In the genomic region with DNA sequence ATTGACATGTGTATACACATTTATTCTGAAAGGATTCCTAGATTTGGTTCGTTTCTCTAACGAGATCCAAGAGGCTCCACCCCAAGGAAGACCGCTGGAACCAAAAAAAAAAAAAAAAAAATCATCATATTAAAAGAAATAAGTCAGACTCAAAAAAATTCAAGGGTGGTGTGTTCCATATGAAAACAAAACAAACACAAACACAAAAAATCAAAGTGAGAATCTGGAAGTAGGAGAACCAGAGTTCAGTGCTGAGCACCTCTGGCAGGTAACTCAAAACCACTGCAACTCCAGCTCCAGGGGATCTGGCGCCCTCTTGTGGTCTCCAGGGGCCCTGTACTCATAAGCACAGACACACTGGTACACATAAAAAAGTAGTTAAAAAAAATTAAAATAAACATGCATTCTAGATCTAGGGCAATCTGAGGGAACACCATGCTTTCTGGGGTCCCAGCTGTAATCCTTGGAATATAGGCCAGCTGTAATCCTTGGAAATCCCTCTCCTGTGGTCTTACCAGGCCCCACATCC, we compare ENCODE assay signal across 18 mouse cellular contexts. TPM values are rescaled to one million over a fixed set of nuclear protein-coding genes. Genes with fewer than 3 reads are reported as not detected.
DNase-seq lines count a peak whose midpoint lies in the region; ATAC-seq and TF ChIP-seq lines count a peak whose summit lies in the region.
"Had no signal": no experiment of that assay in that cellular context is flagged by ENCODE, and none has a peak within 500 bp of the region (broad histone marks: within the 10 kb centered on the region; RNA-seq: fewer than 3 reads in every experiment).

No protein-coding gene starts in this region.

- no peak for DNase-seq in midbrain, postnatal 0 days (ENCODE audit: low spot score)
- no peak for DNase-seq in midbrain, embryonic 14.5 days
- peak; percentile 61 for DNase-seq in R1 (ENCODE audit: low read depth, low spot score)
- DNase-seq in stomach, postnatal 0 days (ENCODE audit: low spot score), result no peak
- DNase-seq: cerebellum, postnatal 36 days; gastrocnemius, postnatal 10 days; kidney, adult 9 months; left cerebral cortex, postnatal 4 days had no signal

- no peak overlapping the region for H3K27ac ChIP-seq in intestine, postnatal 0 days (ENCODE audit: low read depth, low read length)
- no peak overlapping the region for H3K27ac ChIP-seq in intestine, embryonic 15.5 days
- no peak overlapping the region for H3K27ac ChIP-seq in midbrain, postnatal 0 days (ENCODE audit: low read depth, low read length)
- H3K27ac ChIP-seq in midbrain, embryonic 14.5 days (replicated peaks; ENCODE audit: low read depth, low read length), result no peak overlapping the region
- 0 out of 2 replicates have a peak overlapping the region, but pooled peaks have one; percentile 18 for H3K27ac ChIP-seq in stomach, postnatal 0 days (replicated peaks)
- H3K27ac ChIP-seq in neural tube, embryonic 15.5 days (replicated peaks), result no peak overlapping the region
- H3K27ac ChIP-seq: embryonic facial prominence, embryonic 15.5 days; forebrain, embryonic 13.5 days; heart, embryonic 13.5 days; hindbrain, embryonic 10.5 days; lung, embryonic 15.5 days had no signal

- peak; percentile 36 for TF ChIP-seq CTCF in intestine, postnatal 0 days (IDR thresholded peaks at IDR 0.05; ENCODE audit: low read depth)
- peak; percentile 37; the same call in 1 of the 2 replicates for TF ChIP-seq CTCF in midbrain, postnatal 0 days (IDR thresholded peaks at IDR 0.05)
- peak; percentile 41 for TF ChIP-seq CTCF in stomach, postnatal 0 days (IDR thresholded peaks at IDR 0.05; ENCODE audit: low read depth)

- peaks cover 4% of the 10 kb centered on the region; the same call in 1 of the 2 replicates for H3K4me1 ChIP-seq in intestine, postnatal 0 days (replicated peaks; ENCODE audit: control insufficient read depth, insufficient read depth, low read length)
- peaks cover 20% of the 10 kb centered on the region for H3K4me1 ChIP-seq in intestine, embryonic 15.5 days (replicated peaks)
- peaks cover 7% of the 10 kb centered on the region; the same call in 1 of the 2 replicates for H3K4me1 ChIP-seq in midbrain, postnatal 0 days (ENCODE audit: insufficient read depth, low read length)
- H3K4me1 ChIP-seq in midbrain, embryonic 14.5 days (ENCODE audit: control insufficient read depth, insufficient read depth, low read length), result no peaks in the 10 kb centered on the region
- H3K4me1 ChIP-seq in stomach, postnatal 0 days (replicated peaks; ENCODE audit: control insufficient read depth, insufficient read depth), result no peaks in the 10 kb centered on the region; the same call in 1 of the 2 replicates
- peaks cover 33% of the 10 kb centered on the region for H3K4me1 ChIP-seq in neural tube, embryonic 15.5 days

- WGBS in intestine, postnatal 0 days, result 89% methylated on average over 4 of the region's 4 CpGs
- 89% methylated on average over 4 of the region's 4 CpGs for WGBS in intestine, embryonic 15.5 days
- 90% methylated on average over 4 of the region's 4 CpGs for WGBS in midbrain, postnatal 0 days
- WGBS in midbrain, embryonic 14.5 days, result 90% methylated on average over 4 of the region's 4 CpGs
- WGBS in stomach, postnatal 0 days, result 91% methylated on average over 4 of the region's 4 CpGs
- WGBS in neural tube, embryonic 15.5 days, result 90% methylated on average over 4 of the region's 4 CpGs

- no peak overlapping the region for H3K4me3 ChIP-seq in intestine, postnatal 0 days (ENCODE audit: low read depth, low read length)
- H3K4me3 ChIP-seq in intestine, embryonic 15.5 days (replicated peaks), result no peak overlapping the region
- no peak overlapping the region for H3K4me3 ChIP-seq in midbrain, postnatal 0 days (ENCODE audit: low read depth, low read length)
- no peak overlapping the region for H3K4me3 ChIP-seq in midbrain, embryonic 14.5 days (replicated peaks; ENCODE audit: low read depth, low read length)
- no peak overlapping the region for H3K4me3 ChIP-seq in stomach, postnatal 0 days (ENCODE audit: low read depth, low read length)
- no peak overlapping the region for H3K4me3 ChIP-seq in neural tube, embryonic 15.5 days (replicated peaks)
- H3K4me3 ChIP-seq: embryonic facial prominence, embryonic 15.5 days; forebrain, embryonic 13.5 days; heart, embryonic 13.5 days; hindbrain, embryonic 10.5 days; lung, embryonic 15.5 days had no signal

- H3K9ac ChIP-seq in intestine, postnatal 0 days (ENCODE audit: low read depth, low read length), result no peak overlapping the region
- H3K9ac ChIP-seq in intestine, embryonic 15.5 days, result no peak overlapping the region
- H3K9ac ChIP-seq in midbrain, postnatal 0 days (replicated peaks; ENCODE audit: low read length, poor library complexity, severe bottlenecking), result no peak overlapping the region
- H3K9ac ChIP-seq in midbrain, embryonic 14.5 days (replicated peaks; ENCODE audit: low read length), result no peak overlapping the region
- no peak overlapping the region for H3K9ac ChIP-seq in stomach, postnatal 0 days (ENCODE audit: low read length)
- H3K9ac ChIP-seq in neural tube, embryonic 15.5 days (replicated peaks), result no peak overlapping the region
- H3K9ac ChIP-seq: embryonic facial prominence, embryonic 15.5 days; forebrain, embryonic 13.5 days; heart, embryonic 13.5 days; lung, embryonic 15.5 days had no signal

- no peak overlapping the region for H3K4me2 ChIP-seq in intestine, postnatal 0 days (replicated peaks; ENCODE audit: low read depth)
- no peak overlapping the region for H3K4me2 ChIP-seq in intestine, embryonic 15.5 days (replicated peaks)
- H3K4me2 ChIP-seq in midbrain, postnatal 0 days (ENCODE audit: low read depth, low read length, poor library complexity, severe bottlenecking), result no peak overlapping the region
- no peak overlapping the region for H3K4me2 ChIP-seq in midbrain, embryonic 14.5 days (ENCODE audit: low read length)
- no peak overlapping the region for H3K4me2 ChIP-seq in stomach, postnatal 0 days (replicated peaks; ENCODE audit: low read depth)
- no peak overlapping the region for H3K4me2 ChIP-seq in neural tube, embryonic 15.5 days
- H3K4me2 ChIP-seq: embryonic facial prominence, embryonic 15.5 days; forebrain, embryonic 13.5 days; heart, embryonic 13.5 days; lung, embryonic 15.5 days; midbrain, embryonic 11.5 days had no signal

- no peak for TF ChIP-seq EP300 in stomach, postnatal 0 days (optimal IDR thresholded peaks at IDR 0.05)

- no peaks in the 10 kb centered on the region for H3K9me3 ChIP-seq in intestine, postnatal 0 days (ENCODE audit: control insufficient read depth)
- no peaks in the 10 kb centered on the region for H3K9me3 ChIP-seq in intestine, embryonic 15.5 days
- H3K9me3 ChIP-seq in midbrain, postnatal 0 days (ENCODE audit: low read length), result no peaks in the 10 kb centered on the region
- no peaks in the 10 kb centered on the region for H3K9me3 ChIP-seq in midbrain, embryonic 14.5 days (ENCODE audit: control insufficient read depth, low read length)
- no peaks in the 10 kb centered on the region for H3K9me3 ChIP-seq in stomach, postnatal 0 days (ENCODE audit: control insufficient read depth, low read length)
- H3K9me3 ChIP-seq in neural tube, embryonic 15.5 days (replicated peaks), result no peaks in the 10 kb centered on the region
- H3K9me3 ChIP-seq: embryonic facial prominence, embryonic 15.5 days; forebrain, embryonic 13.5 days; heart, embryonic 13.5 days; hindbrain, embryonic 10.5 days; lung, embryonic 15.5 days had no signal

- no peak for ATAC-seq in intestine, postnatal 0 days
- no peak for ATAC-seq in intestine, embryonic 15.5 days
- no peak for ATAC-seq in midbrain, postnatal 0 days (ENCODE audit: low FRiP score)
- no peak for ATAC-seq in midbrain, embryonic 14.5 days (ENCODE audit: low FRiP score, low TSS enrichment)
- no peak for ATAC-seq in stomach, postnatal 0 days (ENCODE audit: low FRiP score, low TSS enrichment)
- ATAC-seq in neural tube, embryonic 15.5 days (ENCODE audit: low FRiP score), result no peak
- ATAC-seq: activated CD4-positive, CD25-positive, alpha-beta regulatory T cell, adult 4 months; forebrain, embryonic 13.5 days had no signal

- H3K36me3 ChIP-seq in intestine, postnatal 0 days (ENCODE audit: control insufficient read depth, insufficient read depth), result no peaks in the 10 kb centered on the region
- no peaks in the 10 kb centered on the region for H3K36me3 ChIP-seq in intestine, embryonic 15.5 days
- no peaks in the 10 kb centered on the region for H3K36me3 ChIP-seq in midbrain, postnatal 0 days (ENCODE audit: insufficient read depth, low read length)
- H3K36me3 ChIP-seq in midbrain, embryonic 14.5 days (ENCODE audit: control insufficient read depth, insufficient read depth, low read length), result no peaks in the 10 kb centered on the region
- no peaks in the 10 kb centered on the region for H3K36me3 ChIP-seq in stomach, postnatal 0 days (ENCODE audit: control insufficient read depth, insufficient read depth, low read length)
- no peaks in the 10 kb centered on the region for H3K36me3 ChIP-seq in neural tube, embryonic 15.5 days
- H3K36me3 ChIP-seq: embryonic facial prominence, embryonic 15.5 days; heart, embryonic 13.5 days; hindbrain, embryonic 10.5 days; lung, embryonic 15.5 days had no signal

- no peaks in the 10 kb centered on the region for H3K27me3 ChIP-seq in intestine, postnatal 0 days (replicated peaks; ENCODE audit: control insufficient read depth, insufficient read depth, low read length)
- H3K27me3 ChIP-seq in intestine, embryonic 15.5 days (replicated peaks), result no peaks in the 10 kb centered on the region
- no peaks in the 10 kb centered on the region for H3K27me3 ChIP-seq in midbrain, postnatal 0 days (ENCODE audit: insufficient read depth, low read length)
- no peaks in the 10 kb centered on the region for H3K27me3 ChIP-seq in midbrain, embryonic 14.5 days (ENCODE audit: control insufficient read depth, insufficient read depth, low read length)
- no peaks in the 10 kb centered on the region for H3K27me3 ChIP-seq in stomach, postnatal 0 days (ENCODE audit: control insufficient read depth, insufficient read depth, low read length)
- H3K27me3 ChIP-seq in neural tube, embryonic 15.5 days (replicated peaks), result no peaks in the 10 kb centered on the region
- H3K27me3 ChIP-seq: embryonic facial prominence, embryonic 15.5 days; forebrain, embryonic 13.5 days; heart, embryonic 13.5 days; lung, embryonic 15.5 days had no signal

RNA-seq across cellular contexts. Expression of a gene that starts 44.6 kb away (rescaled TPM):
- 0.99 and 1.2 TPM in 2 replicates for polyA plus RNA-seq in intestine, postnatal 0 days (2015; fragmentation: Nextera tagmentation; extraction: Ambion mirVana)
- 3.0 and 3.1 TPM in 2 replicates for polyA plus RNA-seq in intestine, embryonic 15.5 days (2015; fragmentation: Nextera tagmentation; extraction: Ambion mirVana)
- total RNA-seq in midbrain, postnatal 0 days (2014; rRNA removed), result 4.4 and 4.8 TPM in 2 replicates
- 1.2 and 1.3 TPM in 2 replicates for polyA plus RNA-seq in midbrain, postnatal 0 days (2015; fragmentation: Nextera tagmentation; extraction: Ambion mirVana)
- polyA plus RNA-seq in midbrain, embryonic 14.5 days (2014; fragmentation: Nextera tagmentation; extraction: Ambion mirVana), result 2.2 and 2.5 TPM in 2 replicates
- polyA plus RNA-seq in stomach, postnatal 0 days (2015; fragmentation: Nextera tagmentation; extraction: Ambion mirVana), result 1.1 and 1.2 TPM in 2 replicates
- 1.6 and 2.0 TPM in 2 replicates for polyA plus RNA-seq in neural tube, embryonic 15.5 days (2015; fragmentation: Nextera tagmentation; extraction: Ambion mirVana)
